Mouse (Mus musculus) liver, postnatal 0 days (tissue): ENCODE data around the gene Cdc123. TPM values are rescaled to one million over a fixed set of nuclear protein-coding genes. Genes with fewer than 3 reads are reported as not detected.

Source experiments
- ATAC-seq: fragments of 200-750 bp; cut with Nextera tagmentation; 2 replicates; pipeline ENCODE4 v1.8.0; 2017; ENCODE audit warnings: mild to moderate bottlenecking, moderate library complexity
- DNase-seq: peaks from one replicate; pipeline ENCODE4 v3.0.0-alpha.2; 2016
- H3K27ac ChIP-seq: fragments of 300-500 bp; sonication (generic); 2 replicates; pipeline ENCODE4 v1.5.1; 2014; ENCODE audit warnings: antibody characterized with exemption, moderate library complexity, mild to moderate bottlenecking, low read depth
- H3K27me3 ChIP-seq: fragments of 300-500 bp; sonication (generic); 2 replicates; pipeline ENCODE4 v1.6.1; 2014; ENCODE audit warnings: low read length, control low read depth, mixed read lengths; ENCODE audit not compliant: insufficient read depth
- H3K36me3 ChIP-seq: fragments of 300-500 bp; sonication (generic); replicated peaks from 2 replicates; pipeline ENCODE4 v1.6.1; 2014; ENCODE audit warnings: mild to moderate bottlenecking, control low read depth, low read length, moderate library complexity, mixed read lengths; ENCODE audit not compliant: insufficient read depth
- H3K4me1 ChIP-seq: fragments of 300-500 bp; sonication (generic); 2 replicates; pipeline ENCODE4 v1.6.1; 2014; ENCODE audit warnings: antibody characterized with exemption, mild to moderate bottlenecking, control low read depth; ENCODE audit not compliant: insufficient read depth
- H3K4me2 ChIP-seq: fragments of 300-500 bp; sonication (generic); 2 replicates; pipeline ENCODE4 v1.6.1; 2014; ENCODE audit warnings: low read depth, mild to moderate bottlenecking, low read length, moderate library complexity, mixed read lengths
- H3K4me3 ChIP-seq: fragments of 300-500 bp; sonication (generic); 2 replicates; pipeline ENCODE4 v1.5.1; 2014; ENCODE audit warnings: low read depth, low read length
- H3K9ac ChIP-seq: fragments of 300-500 bp; sonication (generic); replicated peaks from 2 replicates; pipeline ENCODE4 v1.6.1; 2014; ENCODE audit warnings: mild to moderate bottlenecking, moderate library complexity
- H3K9me3 ChIP-seq: fragments of 300-500 bp; sonication (generic); 2 replicates; pipeline ENCODE4 v1.6.1; 2016; ENCODE audit warnings: mild to moderate bottlenecking, control low read depth, low read length, mixed read lengths
- CTCF ChIP-seq: sonication (generic); IDR thresholded peaks from 2 replicates; pipeline ENCODE4 v1.5.1; 2016; ENCODE audit warnings: antibody characterized with exemption, low read depth
- EP300 ChIP-seq: IDR thresholded peaks from 2 replicates; pipeline ENCODE4 v1.6.1; 2016; ENCODE audit warnings: antibody characterized with exemption, low read depth, mild to moderate bottlenecking
- WGBS: fragments of 180-500 bp; shearing (Covaris S2); extraction: QIAGEN DNeasy Blood & Tissue Kit; methylation state at CpG from one replicate; pipeline ENCODE4 v1.1.7; 2014; ENCODE audit not compliant: insufficient replicate concordance; 5-methylcytosine and 5-hydroxymethylcytosine counted together
- polyA plus RNA-seq: library from polyadenylated mRNA; unstranded; fragments of >200 nt; fragmentation: Nextera tagmentation; extraction: Ambion mirVana; gene quantifications from 2 replicates; pipeline ENCODE4 v1.2.1, GENCODE M21; 2015

Cdc123 gene
- polyA plus RNA-seq, 1 experiment from 2014 or later, result 136 TPM

DNA sequence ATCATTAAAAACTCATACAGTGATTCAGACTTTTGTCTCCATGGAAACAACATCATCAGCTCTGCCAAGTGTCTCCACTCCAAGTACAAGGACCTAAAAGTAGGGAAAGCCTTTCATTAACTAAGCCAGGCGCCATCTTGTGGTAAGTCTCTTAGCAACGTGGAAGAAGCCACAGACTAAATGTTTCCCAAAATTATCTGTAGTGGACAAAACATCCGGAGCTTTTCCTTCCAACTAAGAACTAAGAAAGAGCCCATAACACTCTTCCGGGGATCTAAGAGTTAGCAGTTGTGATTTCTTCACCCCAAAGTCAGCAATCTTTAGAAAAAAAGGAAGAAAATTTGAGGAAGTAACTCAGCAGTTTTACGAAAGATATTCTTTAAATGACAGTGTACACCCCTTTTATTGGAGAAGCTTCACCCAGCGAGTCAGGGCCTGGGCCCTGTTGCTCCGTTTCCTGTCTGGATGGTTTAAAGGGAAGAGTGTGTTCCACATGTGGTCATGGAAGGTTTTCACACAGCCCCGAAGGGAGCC is 74.2 kb downstream of the Cdc123 start:
- DNase-seq (peak; percentile 27), ATAC-seq (peak; percentile 68)
- H3K36me3 ChIP-seq, result no peaks in the 10 kb centered on the region
- no peaks in the 10 kb centered on the region for H3K9me3 ChIP-seq
- H3K4me2 ChIP-seq, result no peak overlapping the region
- no peak overlapping the region for H3K4me3 ChIP-seq
- WGBS, result 20% methylated on average over 8 of the region's 8 CpGs
- H3K27me3 ChIP-seq, result no peaks in the 10 kb centered on the region
- H3K27ac ChIP-seq, result peak overlapping the region; percentile 74
- TF ChIP-seq EP300 (peak; percentile 45; the same call in 1 of the 2 replicates), CTCF (peak; percentile 66)
- peaks cover 8% of the 10 kb centered on the region for H3K4me1 ChIP-seq
- no peak overlapping the region for H3K9ac ChIP-seq

DNA sequence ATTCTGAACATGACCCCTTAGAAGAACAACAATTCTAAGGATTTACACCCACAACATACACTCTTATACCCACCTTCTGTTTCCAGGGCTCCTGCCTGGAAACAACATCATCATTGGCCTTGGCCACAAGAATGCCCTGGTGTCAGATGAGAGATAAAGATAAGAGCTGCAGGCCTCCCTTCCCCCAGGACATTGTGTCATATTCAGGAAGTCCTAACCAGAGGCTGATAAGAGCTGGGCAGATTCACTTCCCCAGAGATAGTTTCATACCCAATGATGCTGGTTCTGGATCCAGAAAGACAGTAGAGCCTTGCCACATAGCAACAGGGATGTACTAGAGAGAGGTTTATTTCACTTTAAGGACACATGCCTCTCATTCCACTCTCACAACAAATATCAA is 75.3 kb downstream of the Cdc123 start:
- H3K27ac ChIP-seq, result no peak overlapping the region
- TF ChIP-seq CTCF (no peak), EP300 (no peak)
- no peak for ATAC-seq

DNA sequence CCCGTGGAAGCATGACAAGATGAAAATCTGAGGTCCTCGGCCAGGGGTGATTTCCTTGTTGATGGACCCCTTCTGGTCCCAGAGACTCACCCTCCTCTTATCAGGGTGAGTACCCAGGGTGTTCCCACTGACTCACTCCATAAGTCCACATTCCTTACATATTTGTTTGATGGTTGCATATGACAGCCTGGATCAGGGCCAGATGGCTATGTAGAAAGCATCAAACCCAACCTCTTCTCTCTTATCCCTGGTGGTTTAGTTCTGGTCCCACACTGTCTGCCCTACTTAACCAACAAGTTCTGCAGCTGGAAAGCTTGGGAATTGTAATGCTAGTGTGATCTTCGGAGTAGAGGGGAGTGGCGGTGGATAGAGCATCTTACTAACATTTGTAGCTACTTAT is 76.0 kb downstream of the Cdc123 start:
- WGBS, result 81% methylated on average over 4 of the region's 4 CpGs
- Histone ChIP-seq H3K4me2 (no peak overlapping the region), H3K27ac (no peak overlapping the region), H3K4me1 (peaks cover 8% of the 10 kb centered on the region), H3K4me3 (no peak overlapping the region), H3K9ac (no peak overlapping the region), H3K36me3 (no peaks in the 10 kb centered on the region), H3K9me3 (no peaks in the 10 kb centered on the region), H3K27me3 (no peaks in the 10 kb centered on the region)
- TF ChIP-seq EP300, result no peak
- no peak for TF ChIP-seq CTCF
- ATAC-seq, result no peak
- no peak for DNase-seq

More for the DNA sequence above, 75.3 kb downstream of the Cdc123 start:
- Histone ChIP-seq H3K9me3 (no peaks in the 10 kb centered on the region), H3K4me1 (peaks cover 8% of the 10 kb centered on the region), H3K9ac (no peak overlapping the region), H3K4me2 (no peak overlapping the region), H3K4me3 (no peak overlapping the region), H3K36me3 (no peaks in the 10 kb centered on the region), H3K27me3 (no peaks in the 10 kb centered on the region)
- no peak for DNase-seq

DNA sequence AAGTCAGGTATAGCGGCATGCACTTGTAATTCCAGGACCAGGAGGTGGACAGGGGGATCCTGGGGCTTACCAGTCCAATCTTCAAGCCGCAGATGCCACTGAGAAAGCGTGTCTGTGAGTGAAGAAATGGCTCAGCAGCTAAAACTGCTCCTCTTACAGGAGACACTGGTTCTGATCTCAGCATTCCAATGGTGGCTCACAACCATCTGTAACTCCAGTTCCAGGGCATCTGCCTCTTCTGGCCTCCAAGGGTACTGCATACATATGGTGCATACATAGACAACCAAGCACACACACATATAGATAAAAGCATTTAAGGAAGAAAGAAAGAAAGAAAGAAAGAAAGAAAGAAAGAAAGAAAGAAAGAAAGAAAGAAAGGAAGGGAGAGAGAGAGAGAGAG is 82.9 kb downstream of the Cdc123 start:
- Histone ChIP-seq H3K36me3 (no peaks in the 10 kb centered on the region), H3K9me3 (no peaks in the 10 kb centered on the region), H3K4me1 (no peaks in the 10 kb centered on the region), H3K27me3 (no peaks in the 10 kb centered on the region), H3K4me2 (no peak overlapping the region), H3K4me3 (no peak overlapping the region), H3K27ac (no peak overlapping the region), H3K9ac (no peak overlapping the region)
- TF ChIP-seq CTCF, result peak; percentile 17; the same call in 1 of the 2 replicates
- no peak for TF ChIP-seq EP300
- ATAC-seq, result no peak
- DNase-seq, result no peak
- 84% methylated on average over 3 of the region's 3 CpGs for WGBS

DNA sequence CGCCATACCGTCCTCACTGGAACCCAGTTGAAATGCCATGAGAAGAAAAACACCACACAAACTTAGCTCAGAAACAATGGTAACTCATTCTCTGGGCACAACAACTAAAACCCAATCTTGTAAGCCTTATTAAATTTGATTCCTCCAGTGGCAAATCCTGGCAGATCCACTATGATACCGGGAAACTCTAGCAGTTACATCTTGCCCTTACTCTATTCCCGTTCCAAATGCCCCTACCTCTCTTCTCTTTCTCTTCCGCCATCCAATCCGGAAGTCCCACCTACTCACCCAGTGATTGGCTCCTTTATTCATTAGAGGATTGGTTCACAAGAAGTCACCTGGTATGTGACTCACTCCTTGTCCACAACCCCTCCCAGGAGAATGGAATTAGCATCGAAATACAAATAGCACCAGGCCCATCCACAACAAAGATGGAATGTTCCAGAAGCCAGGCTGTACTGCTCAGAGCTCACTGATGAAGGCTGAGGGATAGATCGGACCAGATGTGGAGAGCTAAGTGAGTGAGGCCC is 84.4 kb downstream of the Cdc123 start:
- 84% methylated on average over 8 of the region's 8 CpGs for WGBS
- no peak for ATAC-seq

DNA sequence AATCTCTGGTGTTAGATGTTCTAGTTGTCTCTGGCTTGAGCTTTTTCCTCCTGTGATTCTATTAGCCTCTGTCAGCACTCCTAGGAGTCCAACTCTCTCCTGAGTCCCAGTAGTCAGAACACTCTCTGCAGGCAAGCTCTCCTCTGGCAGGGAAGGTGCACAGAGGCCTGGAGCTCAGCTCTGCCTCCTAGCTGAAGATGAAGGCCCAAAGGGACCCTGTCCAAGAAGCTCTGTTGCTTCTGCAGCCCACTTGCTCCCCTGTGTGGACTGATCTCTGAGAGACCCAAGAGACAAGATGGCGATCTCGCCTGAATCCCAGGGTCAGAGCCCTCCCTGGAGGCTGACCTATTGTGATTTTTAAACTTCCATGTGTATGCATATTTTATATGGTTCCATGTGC is 86.4 kb downstream of the Cdc123 start:
- ATAC-seq (no peak), DNase-seq (no peak)
- Histone ChIP-seq H3K36me3 (no peaks in the 10 kb centered on the region), H3K9me3 (no peaks in the 10 kb centered on the region), H3K4me2 (no peak overlapping the region), H3K27ac (no peak overlapping the region), H3K27me3 (no peaks in the 10 kb centered on the region), H3K4me1 (no peaks in the 10 kb centered on the region), H3K9ac (no peak overlapping the region), H3K4me3 (no peak overlapping the region)
- no peak for TF ChIP-seq CTCF
- no peak for TF ChIP-seq EP300
- 81% methylated on average over 2 of the region's 2 CpGs for WGBS

More for the DNA sequence above, 84.4 kb downstream of the Cdc123 start:
- no peaks in the 10 kb centered on the region for H3K4me1 ChIP-seq
- H3K4me3 ChIP-seq, result no peak overlapping the region
- no peak overlapping the region for H3K9ac ChIP-seq
- no peak overlapping the region for H3K27ac ChIP-seq
- no peaks in the 10 kb centered on the region for H3K9me3 ChIP-seq
- H3K27me3 ChIP-seq, result no peaks in the 10 kb centered on the region
- H3K36me3 ChIP-seq, result no peaks in the 10 kb centered on the region
- no peak overlapping the region for H3K4me2 ChIP-seq
- DNase-seq, result no peak
- TF ChIP-seq CTCF (no peak), EP300 (no peak)
